Mouse (Mus musculus): ENCODE measurements around the gene Arid1a.
"Not testable (repeated sequence)": the region's sequence is repeated elsewhere in the genome, so short reads cannot be mapped to it uniquely, and the experiment has no call there.

Gene Arid1a

GRCm38 (mm10) chr4:133674331-133674695 is 82.3 kb downstream of the Arid1a start:
- no peak for DNase-seq (ENCODE audit: low spot score)

GRCm38 (mm10) chr4:133673666-133674330 is 82.8 kb downstream of the Arid1a start:
- DNase-seq (ENCODE audit: low spot score): no peak

GRCm38 (mm10) chr4:133672845-133673647 is 83.5 kb downstream of the Arid1a start:
- DNase-seq (ENCODE audit: low spot score): no peak

- DNase-seq (ENCODE audit: low spot score): peak; percentile 94
Observed at GRCm38 (mm10) chr4:133671881-133672844, 84.4 kb downstream of the Arid1a start, which contains the start of gene Pigv. Pigv (minus strand) TSS chr4:133672647.

GRCm38 (mm10) chr4:133671184-133671880 is 85.2 kb downstream of the Arid1a start:
- peak; percentile 60 for DNase-seq (ENCODE audit: low spot score)

- DNase-seq (ENCODE audit: low spot score): no peak
Observed at GRCm38 (mm10) chr4:133669652-133670210, 86.8 kb downstream of the Arid1a start.

GRCm38 (mm10) chr4:133668537-133668936 is 88.0 kb downstream of the Arid1a start:
- no peak for DNase-seq (ENCODE audit: low spot score)

- DNase-seq (ENCODE audit: low spot score): no peak
Observed at GRCm38 (mm10) chr4:133666199-133666598, 90.4 kb downstream of the Arid1a start.

- no peak for DNase-seq (ENCODE audit: low spot score)
Observed at GRCm38 (mm10) chr4:133665118-133665517, 91.5 kb downstream of the Arid1a start.

- DNase-seq (ENCODE audit: low spot score): no peak
Observed at GRCm38 (mm10) chr4:133662945-133663344, 93.6 kb downstream of the Arid1a start.

GRCm38 (mm10) chr4:133662421-133662820 is 94.1 kb downstream of the Arid1a start:
- DNase-seq (ENCODE audit: low spot score): no peak

- peak; percentile 69 for DNase-seq (ENCODE audit: low spot score)
Observed at GRCm38 (mm10) chr4:133660193-133661155, 96.1 kb downstream of the Arid1a start.

- no peak for DNase-seq (ENCODE audit: low spot score)
Observed at GRCm38 (mm10) chr4:133659497-133660192, 96.9 kb downstream of the Arid1a start.

- no peak for DNase-seq (ENCODE audit: low spot score)
Observed at GRCm38 (mm10) chr4:133658729-133659128, 97.8 kb downstream of the Arid1a start.

GRCm38 (mm10) chr4:133657829-133658458 is 98.6 kb downstream of the Arid1a start:
- DNase-seq (ENCODE audit: low spot score): no peak

GRCm38 (mm10) chr4:133656997-133657396 is 99.6 kb downstream of the Arid1a start:
- DNase-seq (ENCODE audit: low spot score): no peak

- DNase-seq (ENCODE audit: low spot score): no peak
Observed at GRCm38 (mm10) chr4:133656294-133656693, 100.3 kb downstream of the Arid1a start.

GRCm38 (mm10) chr4:133654070-133654469 is 102.5 kb downstream of the Arid1a start:
- not testable (repeated sequence) for DNase-seq (ENCODE audit: low spot score)

GRCm38 (mm10) chr4:133652746-133653145 is 103.8 kb downstream of the Arid1a start:
- no peak for DNase-seq (ENCODE audit: low spot score)
